Mouse (Mus musculus) heart, postnatal 0 days (tissue): ENCODE results near the gene Ajuba.

Experiments used
- CTCF ChIP-seq: IDR thresholded peaks from 2 replicates; pipeline ENCODE4 v1.5.1; 2016; ENCODE audit warnings: antibody characterized with exemption, control low read depth, low read depth
- EP300 ChIP-seq: IDR thresholded peaks from 2 replicates; pipeline ENCODE4 v1.6.1; 2016; ENCODE audit warnings: antibody characterized with exemption, low read depth

DNA sequence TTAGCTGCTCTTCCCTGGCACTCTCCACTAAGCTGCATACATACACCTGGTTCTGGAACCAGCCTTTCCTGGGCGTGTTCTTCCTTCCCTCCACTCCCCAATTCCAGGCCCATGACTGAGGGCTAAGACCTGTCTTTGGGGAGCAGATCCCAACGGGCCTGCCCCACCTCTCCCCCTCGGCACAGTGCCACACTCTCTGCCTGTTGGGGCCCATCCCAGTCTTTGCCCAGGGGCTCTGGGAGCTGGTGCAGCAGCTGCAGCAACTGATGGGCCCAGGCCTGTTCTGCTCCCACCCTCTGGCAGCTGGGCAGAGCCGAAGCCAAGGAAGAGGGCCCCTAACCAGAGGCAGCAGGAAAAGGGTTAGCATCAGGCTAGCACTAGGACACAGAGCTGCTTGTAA, 3.1 kb downstream of the Ajuba start:
- no peak for TF ChIP-seq CTCF
- TF ChIP-seq EP300, result no peak
